Mouse (Mus musculus) small intestine, adult 2 months (tissue): ENCODE data around the gene Mri1.

Experiments
- CTCF ChIP-seq: fragments of 200-500 bp; IDR thresholded peaks from 2 replicates; pipeline ENCODE4 v1.5.1; 2012; ENCODE audit warnings: low read depth, mild to moderate bottlenecking, control low read depth, inconsistent platforms, low read length, moderate library complexity, mixed read lengths; ENCODE audit not compliant: insufficient replicate concordance, insufficient read length; ENCODE audit errors: extremely low read depth
- POLR2A ChIP-seq: fragments of 200-500 bp; IDR thresholded peaks from 2 replicates; pipeline ENCODE4 v1.6.1; 2012; ENCODE audit warnings: low read depth, mild to moderate bottlenecking, control low read depth, inconsistent platforms, low read length, moderate library complexity

DNA sequence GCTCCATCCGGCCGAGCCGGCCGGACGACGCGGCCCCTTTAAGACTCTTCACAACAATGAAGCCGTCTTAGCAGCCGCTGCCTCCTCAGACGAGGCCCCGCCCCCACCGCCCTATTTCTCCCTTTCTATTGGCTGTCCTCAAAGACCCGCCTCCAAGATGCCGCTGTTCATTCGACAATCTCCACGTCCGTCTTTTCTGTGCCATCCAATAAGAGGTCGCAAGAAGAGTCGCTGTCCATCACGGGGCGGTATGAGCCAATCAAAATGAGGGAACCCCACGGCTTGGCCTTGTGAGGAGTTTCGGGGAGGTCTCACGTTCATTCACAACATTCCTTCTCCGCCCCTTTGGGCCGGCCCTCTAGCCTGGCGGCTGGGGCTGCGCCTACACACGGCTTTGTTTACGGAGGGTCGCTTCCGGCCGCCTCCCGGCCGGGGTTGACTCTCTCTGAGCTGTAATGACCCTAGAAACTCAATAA, 20.1 kb downstream of the Mri1 start, which contains the start of gene Zswim4:
- TF ChIP-seq CTCF (no peak), POLR2A (no peak; the same call in 1 of the 2 replicates)
